Mouse (Mus musculus) lung, postnatal 25 days (tissue): Measurements from ENCODE around the gene Vapb.

Experiments used
- DNase-seq: peaks from one replicate; pipeline ENCODE4 v3.0.0; 2022; ENCODE audit warnings: low spot score

Vapb gene

GRCm38 (mm10) chr2:173738232-173738631 is 921 bp downstream of the Vapb start:
- no peak for DNase-seq

GRCm38 (mm10) chr2:173739107-173739506 is 1.8 kb downstream of the Vapb start:
- DNase-seq = no peak

DNA sequence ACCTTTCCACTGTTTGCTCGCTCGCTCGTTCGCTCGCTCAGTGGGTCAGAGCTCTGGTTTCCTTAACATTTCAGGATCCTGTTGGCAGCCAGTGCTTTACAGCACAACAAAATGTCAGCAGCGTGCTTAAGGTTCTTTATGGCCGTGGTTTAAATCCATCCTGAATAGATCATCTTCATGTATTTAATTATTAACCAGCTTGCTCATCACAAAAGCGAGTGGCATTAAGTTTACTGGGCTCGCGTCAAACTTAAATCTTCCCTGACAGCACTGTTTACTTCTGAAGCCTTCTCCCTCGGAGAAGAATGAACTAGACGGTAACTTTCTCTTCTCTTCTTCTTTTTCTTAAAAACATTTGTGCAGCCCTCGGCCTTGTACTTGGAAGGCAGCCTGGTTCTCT is 4.8 kb downstream of the Vapb start:
- no peak for DNase-seq

- DNase-seq = no peak
Observed at GRCm38 (mm10) chr2:173742744-173743143, 5.4 kb downstream of the Vapb start.

- no peak for DNase-seq
Observed at GRCm38 (mm10) chr2:173744070-173744815, 6.9 kb downstream of the Vapb start.

DNA sequence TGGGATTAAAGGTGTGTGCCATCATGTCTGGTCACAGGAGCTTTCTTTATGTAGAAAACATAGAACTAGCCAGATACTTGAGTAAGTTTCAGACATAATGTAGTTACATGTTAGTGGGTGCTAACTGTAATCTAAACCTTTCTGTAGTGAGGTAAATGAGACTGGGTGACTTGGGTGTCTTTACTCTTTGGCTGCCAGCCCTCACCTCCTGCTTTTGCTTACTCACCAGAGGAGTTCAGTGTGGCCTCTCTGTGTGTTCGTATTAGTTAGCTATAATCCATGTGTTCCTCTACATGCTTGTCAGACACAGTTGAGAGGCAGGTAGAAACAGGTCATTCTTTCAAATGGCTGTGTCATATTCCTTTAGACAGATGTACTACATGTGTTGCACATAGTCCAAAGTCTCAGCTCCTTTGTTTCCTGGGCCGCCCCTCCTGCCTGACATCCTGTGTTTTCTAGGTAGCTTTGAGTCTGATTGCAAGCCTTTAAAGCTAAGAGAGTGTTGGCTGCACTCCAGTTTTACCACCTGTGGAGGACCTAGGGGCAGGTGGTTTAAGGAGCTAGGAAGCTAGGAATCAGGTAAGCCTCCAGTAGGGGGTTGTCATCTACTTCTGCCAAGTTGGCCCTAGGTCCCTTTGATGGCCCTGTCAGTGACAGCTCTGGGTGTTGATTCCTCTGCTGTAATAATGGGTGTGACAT is 11.8 kb downstream of the Vapb start:
- DNase-seq = no peak

DNA sequence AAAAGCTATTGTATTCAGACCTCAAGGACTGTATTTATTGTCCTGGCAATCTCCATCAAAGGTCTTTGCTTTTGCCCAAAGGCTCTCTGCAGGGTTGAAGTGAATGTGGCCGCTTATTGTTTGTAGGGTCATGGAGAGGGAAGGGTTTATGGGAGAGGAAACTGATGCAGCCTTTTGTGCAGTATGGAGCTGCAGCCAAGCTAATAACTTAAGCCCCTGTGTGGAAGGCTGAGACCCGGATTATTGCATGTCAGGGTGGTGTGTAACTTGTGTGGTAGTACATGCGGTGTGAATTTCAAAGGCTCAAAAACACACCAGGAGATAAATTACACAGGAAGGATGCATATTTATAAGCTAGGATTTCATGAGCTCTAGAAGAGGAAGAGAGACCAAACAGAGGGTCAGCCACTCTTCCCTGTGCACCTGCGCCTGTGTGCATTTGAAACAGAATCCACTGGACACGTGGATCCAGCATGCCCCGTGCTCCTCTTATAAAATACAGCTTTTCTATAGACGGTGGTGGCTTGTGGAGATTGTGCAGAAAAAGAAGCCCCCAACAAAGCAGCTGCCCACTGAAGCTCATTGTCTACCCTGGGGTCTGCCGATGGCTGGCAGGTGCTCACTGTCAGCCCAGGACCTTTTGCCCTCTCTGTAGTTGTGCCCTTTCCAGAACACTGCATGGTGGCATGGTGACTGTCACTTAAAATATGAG is 18.3 kb downstream of the Vapb start:
- DNase-seq = no peak

DNA sequence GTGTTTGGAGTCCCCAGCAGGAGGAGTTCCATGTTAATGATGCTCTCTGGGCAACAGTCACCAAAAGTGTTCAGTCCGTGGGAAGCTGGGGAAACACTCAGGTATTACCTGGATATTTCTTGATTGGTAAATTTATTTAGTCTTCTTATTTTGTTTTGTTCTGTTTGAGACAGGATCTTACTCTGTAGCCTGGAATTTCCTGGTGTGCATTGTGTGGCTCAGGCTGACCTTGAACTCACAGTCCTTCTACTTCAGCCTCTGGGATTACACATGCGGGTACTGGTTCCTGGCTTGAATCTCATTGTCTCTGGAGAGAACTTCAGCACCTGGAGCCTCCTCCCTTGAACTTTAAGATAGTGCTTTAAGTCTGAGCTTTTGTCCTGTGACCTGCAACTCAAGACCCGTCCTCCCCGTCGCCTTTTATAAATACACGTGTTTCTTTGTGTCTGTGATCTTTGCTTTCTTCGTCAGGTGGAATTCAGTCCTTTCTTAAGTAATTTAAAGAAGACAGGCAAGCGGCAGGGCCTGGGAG is 20.4 kb downstream of the Vapb start:
- no peak for DNase-seq

DNA sequence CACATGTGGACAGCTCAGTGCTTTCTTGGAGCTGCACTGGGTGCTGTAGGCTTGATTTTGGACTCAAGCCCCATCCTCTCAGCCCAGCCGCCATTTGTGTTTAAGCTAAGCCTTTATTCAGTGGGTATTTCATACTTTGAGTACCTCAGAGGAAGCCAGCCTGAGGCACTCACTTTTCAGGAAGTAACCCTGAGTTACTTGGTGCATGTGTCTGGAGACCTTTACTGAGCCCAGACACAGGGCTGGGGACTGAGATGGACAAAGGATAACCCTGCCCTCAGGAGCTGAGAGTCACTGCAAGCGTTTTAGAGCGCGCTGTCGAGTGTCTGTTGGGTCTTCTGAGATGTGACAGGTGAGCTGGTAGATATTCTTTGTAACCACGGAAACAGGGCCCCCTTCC is 23.3 kb downstream of the Vapb start:
- no peak for DNase-seq

GRCm38 (mm10) chr2:173764629-173765028 is 27.3 kb downstream of the Vapb start:
- no peak for DNase-seq

- DNase-seq = no peak
Observed at GRCm38 (mm10) chr2:173767959-173768595, 30.8 kb downstream of the Vapb start.

- no peak for DNase-seq
Observed at GRCm38 (mm10) chr2:173769183-173769582, 31.9 kb downstream of the Vapb start.

- no peak for DNase-seq
Observed at GRCm38 (mm10) chr2:173770620-173771019, 33.3 kb downstream of the Vapb start.

DNA sequence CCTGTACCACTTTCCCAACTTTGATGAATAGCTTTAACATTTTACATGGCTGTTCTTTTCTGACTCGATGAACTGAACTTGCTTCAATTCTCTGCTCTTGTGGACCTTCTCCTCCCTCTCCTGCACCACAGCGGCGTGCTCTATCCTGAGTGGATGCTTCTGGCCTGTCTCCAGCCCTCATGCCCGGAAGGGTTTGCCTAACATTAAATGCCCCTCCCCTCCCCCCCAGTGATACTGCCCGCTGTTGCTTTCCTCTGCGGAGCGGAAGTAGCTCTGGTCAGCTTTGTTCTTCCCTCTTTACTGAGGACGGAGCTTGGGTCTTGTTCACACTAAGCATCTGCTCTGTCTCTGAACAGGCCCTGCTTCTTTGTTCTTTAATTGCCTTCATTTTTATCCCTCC is 34.4 kb downstream of the Vapb start:
- DNase-seq = peak; percentile 12

DNA sequence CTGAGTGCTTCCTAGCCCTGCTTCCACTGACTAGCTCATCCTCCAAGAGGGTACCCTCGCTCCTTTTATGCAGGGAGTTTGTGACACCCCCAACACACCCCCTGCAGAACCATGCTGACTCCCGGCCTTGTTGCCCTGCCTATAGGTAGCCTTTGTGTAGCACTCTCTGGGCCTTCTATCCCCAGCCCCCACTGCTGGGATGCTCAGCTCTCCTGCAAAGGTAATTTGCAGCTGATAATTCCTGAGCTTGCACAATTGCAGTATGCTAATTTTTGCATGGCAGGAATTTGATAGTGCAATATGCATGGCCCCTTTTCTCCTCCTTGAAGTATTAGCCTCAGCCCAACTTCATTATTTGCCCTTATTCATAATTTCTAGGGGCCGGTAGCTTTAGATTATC is 38.2 kb downstream of the Vapb start:
- DNase-seq = no peak

GRCm38 (mm10) chr2:173776108-173776507 is 38.8 kb downstream of the Vapb start:
- DNase-seq = no peak

DNA sequence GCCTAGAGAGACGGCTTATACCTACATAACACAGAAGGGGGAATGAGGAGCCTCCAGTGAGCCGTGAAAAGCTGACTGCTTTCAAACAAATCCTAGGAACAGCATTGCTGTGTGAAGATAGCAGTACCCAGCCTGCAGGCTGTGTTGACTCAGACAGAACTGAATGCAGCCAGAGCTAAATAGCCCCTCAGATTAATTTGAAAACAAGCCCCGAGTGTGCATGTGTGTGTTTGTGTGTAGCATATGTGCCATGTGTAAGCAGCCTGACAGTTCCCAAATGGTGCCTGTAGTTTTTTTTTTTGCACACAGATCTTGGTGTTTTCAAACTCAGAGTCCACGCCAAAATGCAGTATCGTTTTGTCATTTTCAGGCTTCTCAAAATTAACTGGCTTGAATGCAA is 43.6 kb downstream of the Vapb start:
- no peak for DNase-seq

DNA sequence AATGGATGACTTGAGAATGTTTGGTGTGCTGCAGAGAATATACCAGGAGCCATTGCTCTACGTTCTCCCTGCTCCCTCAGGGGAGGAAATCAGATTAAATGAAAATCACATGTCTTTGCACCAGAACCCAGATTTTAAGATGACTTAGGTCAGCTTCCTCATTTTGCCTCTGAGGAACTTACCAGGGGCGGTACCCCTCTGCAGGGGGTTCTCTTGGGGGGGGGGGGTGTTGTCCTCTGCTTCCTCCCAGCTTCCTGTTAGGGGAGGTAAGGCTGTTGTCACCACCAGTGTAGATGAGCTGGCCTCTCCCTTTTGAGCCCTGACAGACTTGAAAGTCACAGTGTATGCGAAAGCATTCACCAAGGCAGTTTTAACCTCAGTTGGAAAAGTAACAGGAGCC is 47.1 kb downstream of the Vapb start:
- no peak for DNase-seq

DNA sequence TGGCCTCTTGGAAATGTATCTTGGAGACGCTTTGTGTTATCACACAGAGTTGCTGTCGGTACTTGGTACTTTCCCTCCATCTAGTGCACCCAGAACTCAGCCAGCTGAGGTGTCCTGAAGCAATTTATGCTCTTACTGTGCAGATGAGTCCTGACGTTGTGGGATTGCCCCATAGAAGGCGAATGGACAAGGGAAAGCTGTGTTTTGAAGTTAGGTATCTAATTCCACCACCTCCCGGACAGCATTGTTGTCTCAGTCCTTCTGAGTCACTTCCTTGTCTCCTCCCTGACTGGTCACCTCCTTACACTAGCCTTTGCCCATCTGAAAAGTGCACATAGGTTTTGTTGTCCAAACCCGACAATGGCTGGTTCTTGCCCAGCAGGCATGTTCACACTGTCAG is 47.6 kb downstream of the Vapb start:
- no peak for DNase-seq

DNA sequence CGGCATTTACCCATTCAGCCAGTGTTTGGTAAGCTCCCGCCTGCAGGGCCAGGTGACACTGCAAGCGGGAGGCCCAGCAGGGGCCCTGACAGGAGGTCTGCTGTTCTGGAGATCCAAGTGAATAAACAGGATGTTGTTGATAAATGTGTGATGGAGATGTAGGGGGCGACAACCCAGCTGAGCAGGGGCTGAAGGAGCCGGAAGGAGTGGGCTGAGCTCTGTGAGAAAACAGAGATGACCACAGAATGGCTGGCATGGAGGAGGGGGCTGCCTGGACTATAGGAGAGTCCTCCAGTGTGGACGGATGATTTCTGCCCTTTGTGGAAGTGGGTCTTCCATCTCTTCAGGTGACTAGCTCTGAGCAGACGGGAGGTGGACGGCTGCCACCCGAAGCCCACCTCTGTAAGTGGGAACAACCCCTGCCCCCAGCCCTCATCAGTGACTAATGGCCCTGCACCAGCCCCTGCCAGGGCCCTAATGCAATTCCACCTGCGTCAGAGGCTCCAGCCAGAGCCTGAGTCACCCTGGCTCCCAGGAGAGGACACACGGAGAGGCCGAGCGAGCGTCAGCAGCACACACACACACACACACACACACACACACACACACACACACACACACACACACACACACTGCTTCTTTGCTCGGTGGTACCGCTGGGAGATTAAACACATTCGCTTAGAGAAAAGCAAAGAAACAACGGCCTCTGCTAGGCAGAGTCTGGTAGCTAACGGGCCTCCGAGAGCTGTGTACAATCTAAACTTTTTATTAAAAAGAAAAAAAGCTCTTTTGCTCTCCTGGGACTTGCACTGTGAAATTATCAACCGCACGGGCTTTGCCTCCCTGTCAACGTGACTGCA is 52.9 kb downstream of the Vapb start:
- no peak for DNase-seq
